Mouse (Mus musculus): ENCODE data around the gene Slc39a11. TPM values are rescaled to one million over a fixed set of nuclear protein-coding genes. Genes with fewer than 3 reads are reported as not detected.

Slc39a11 gene
- polyA plus RNA-seq, 1 experiment from 2014 or later: 25.3 TPM

- H3K4me3 ChIP-seq: no peak overlapping the region
- peak overlapping the region; percentile 80; the same call in 1 of the 2 replicates for H3K27ac ChIP-seq
- no peaks in the 10 kb centered on the region; the same call in 1 of the 2 replicates for H3K27me3 ChIP-seq (ENCODE audit: insufficient read depth, poor library complexity, severe bottlenecking)
- no peaks in the 10 kb centered on the region for H3K36me3 ChIP-seq
- H3K4me1 ChIP-seq (replicated peaks): peaks cover 62% of the 10 kb centered on the region
- WGBS: 22% methylated on average over 2 of the region's 2 CpGs
- no peaks in the 10 kb centered on the region for H3K9me3 ChIP-seq
- peak; percentile 81 for DNase-seq (ENCODE audit: low spot score)
Measured at GRCm38 (mm10) chr11:113297765-113298164, 352.1 kb downstream of the Slc39a11 start.

GRCm38 (mm10) chr11:113296912-113297625 lies 352.8 kb downstream of the Slc39a11 start:
- Histone ChIP-seq H3K27me3 (ENCODE audit: insufficient read depth, poor library complexity, severe bottlenecking) (no peaks in the 10 kb centered on the region; the same call in 1 of the 2 replicates), H3K9me3 (no peaks in the 10 kb centered on the region), H3K4me1 (replicated peaks) (peaks cover 69% of the 10 kb centered on the region), H3K27ac (peak overlapping the region; percentile 72), H3K4me3 (no peak overlapping the region), H3K36me3 (no peaks in the 10 kb centered on the region)
- no peak for DNase-seq (ENCODE audit: low spot score)
- 91% methylated on average over 22 of the region's 22 CpGs for WGBS

- DNase-seq (ENCODE audit: low spot score): peak; percentile 81
- Histone ChIP-seq H3K9me3 (no peaks in the 10 kb centered on the region), H3K4me1 (replicated peaks) (peaks cover 78% of the 10 kb centered on the region), H3K4me3 (no peak overlapping the region), H3K27me3 (ENCODE audit: insufficient read depth, poor library complexity, severe bottlenecking) (no peaks in the 10 kb centered on the region; the same call in 1 of the 2 replicates), H3K36me3 (no peaks in the 10 kb centered on the region), H3K27ac (peak overlapping the region; percentile 72)
- 38% methylated on average over 7 of the region's 7 CpGs for WGBS
Measured at GRCm38 (mm10) chr11:113296162-113296561, 353.7 kb downstream of the Slc39a11 start.

GRCm38 (mm10) chr11:113294518-113294917 lies 355.4 kb downstream of the Slc39a11 start:
- no peaks in the 10 kb centered on the region for H3K9me3 ChIP-seq
- H3K36me3 ChIP-seq: no peaks in the 10 kb centered on the region
- H3K27ac ChIP-seq: peak overlapping the region; percentile 73
- WGBS: 35% methylated on average over 8 of the region's 8 CpGs
- peaks cover 75% of the 10 kb centered on the region for H3K4me1 ChIP-seq (replicated peaks)
- peaks cover 4% of the 10 kb centered on the region; the same call in 1 of the 2 replicates for H3K27me3 ChIP-seq (ENCODE audit: insufficient read depth, poor library complexity, severe bottlenecking)
- H3K4me3 ChIP-seq: no peak overlapping the region; the same call in 1 of the 2 replicates
- DNase-seq (ENCODE audit: low spot score): peak; percentile 38

GRCm38 (mm10) chr11:113292906-113293614 lies 356.8 kb downstream of the Slc39a11 start:
- H3K4me3 ChIP-seq: no peak overlapping the region
- 70% methylated on average over 13 of the region's 13 CpGs for WGBS
- H3K27ac ChIP-seq: peak overlapping the region; percentile 81
- H3K36me3 ChIP-seq: no peaks in the 10 kb centered on the region
- H3K27me3 ChIP-seq (ENCODE audit: insufficient read depth, poor library complexity, severe bottlenecking): peaks cover 4% of the 10 kb centered on the region; the same call in 1 of the 2 replicates
- H3K9me3 ChIP-seq: no peaks in the 10 kb centered on the region
- peaks cover 60% of the 10 kb centered on the region for H3K4me1 ChIP-seq (replicated peaks)
- DNase-seq (ENCODE audit: low spot score): no peak

GRCm38 (mm10) chr11:113291781-113292714 lies 357.8 kb downstream of the Slc39a11 start:
- peak; percentile 54 for DNase-seq (ENCODE audit: low spot score)

GRCm38 (mm10) chr11:113290911-113291310 lies 359.0 kb downstream of the Slc39a11 start:
- Histone ChIP-seq H3K27me3 (ENCODE audit: insufficient read depth, poor library complexity, severe bottlenecking) (peaks cover 20% of the 10 kb centered on the region), H3K27ac (peak overlapping the region; percentile 81; the same call in 1 of the 2 replicates), H3K9me3 (no peaks in the 10 kb centered on the region), H3K4me3 (no peak overlapping the region), H3K4me1 (replicated peaks) (peaks cover 53% of the 10 kb centered on the region), H3K36me3 (no peaks in the 10 kb centered on the region)
- DNase-seq (ENCODE audit: low spot score): no peak
- 73% methylated on average over 14 of the region's 14 CpGs for WGBS

More at GRCm38 (mm10) chr11:113291781-113292714, 357.8 kb downstream of the Slc39a11 start:
- WGBS: 42% methylated on average over 17 of the region's 17 CpGs
- Histone ChIP-seq H3K4me3 (no peak overlapping the region), H3K27ac (peak overlapping the region; percentile 81), H3K4me1 (replicated peaks) (peaks cover 56% of the 10 kb centered on the region), H3K27me3 (ENCODE audit: insufficient read depth, poor library complexity, severe bottlenecking) (peaks cover 8% of the 10 kb centered on the region; the same call in 1 of the 2 replicates), H3K9me3 (no peaks in the 10 kb centered on the region), H3K36me3 (no peaks in the 10 kb centered on the region)

- H3K4me1 ChIP-seq (replicated peaks): peaks cover 40% of the 10 kb centered on the region
- H3K9me3 ChIP-seq: no peaks in the 10 kb centered on the region
- H3K27me3 ChIP-seq (ENCODE audit: insufficient read depth, poor library complexity, severe bottlenecking): peaks cover 47% of the 10 kb centered on the region
- H3K4me3 ChIP-seq: 0 out of 2 replicates have a peak overlapping the region, but pooled peaks have one; percentile 3
- H3K27ac ChIP-seq: peak overlapping the region; percentile 64
- peak; percentile 37 for DNase-seq (ENCODE audit: low spot score)
- 72% methylated on average over 27 of the region's 27 CpGs for WGBS
- H3K36me3 ChIP-seq: no peaks in the 10 kb centered on the region
Measured at GRCm38 (mm10) chr11:113284951-113285741, 364.7 kb downstream of the Slc39a11 start.

GRCm38 (mm10) chr11:113283376-113283811 lies 366.5 kb downstream of the Slc39a11 start:
- DNase-seq (ENCODE audit: low spot score): no peak
- 53% methylated on average over 11 of the region's 11 CpGs for WGBS
- Histone ChIP-seq H3K36me3 (no peaks in the 10 kb centered on the region), H3K4me1 (replicated peaks) (peaks cover 43% of the 10 kb centered on the region), H3K27me3 (ENCODE audit: insufficient read depth, poor library complexity, severe bottlenecking) (peaks cover 43% of the 10 kb centered on the region), H3K27ac (peak overlapping the region; percentile 59; the same call in 1 of the 2 replicates), H3K9me3 (no peaks in the 10 kb centered on the region), H3K4me3 (no peak overlapping the region)

- no peaks in the 10 kb centered on the region for H3K9me3 ChIP-seq
- H3K27ac ChIP-seq: 0 out of 2 replicates have a peak overlapping the region, but pooled peaks have one; percentile 31
- H3K4me3 ChIP-seq: no peak overlapping the region
- no peaks in the 10 kb centered on the region for H3K36me3 ChIP-seq
- H3K4me1 ChIP-seq (replicated peaks): peaks cover 38% of the 10 kb centered on the region
- H3K27me3 ChIP-seq (ENCODE audit: insufficient read depth, poor library complexity, severe bottlenecking): peaks cover 16% of the 10 kb centered on the region
- WGBS: 94% methylated on average over 6 of the region's 6 CpGs
- DNase-seq (ENCODE audit: low spot score): no peak
Measured at GRCm38 (mm10) chr11:113278238-113278637, 371.6 kb downstream of the Slc39a11 start.

- Histone ChIP-seq H3K9me3 (no peaks in the 10 kb centered on the region), H3K27me3 (ENCODE audit: insufficient read depth, poor library complexity, severe bottlenecking) (peaks cover 10% of the 10 kb centered on the region; the same call in 1 of the 2 replicates), H3K4me3 (no peak overlapping the region), H3K27ac (peak overlapping the region; percentile 56), H3K36me3 (no peaks in the 10 kb centered on the region), H3K4me1 (replicated peaks) (peaks cover 27% of the 10 kb centered on the region)
- 63% methylated on average over 10 of the region's 10 CpGs for WGBS
- no peak for DNase-seq (ENCODE audit: low spot score)
Measured at GRCm38 (mm10) chr11:113277034-113277612, 372.8 kb downstream of the Slc39a11 start.

Data from hindbrain, embryonic 10.5 days (tissue).